Mouse (Mus musculus) kidney, adult 2 months (tissue): ENCODE results near the gene Nomo1. TPM values are rescaled to one million over a fixed set of nuclear protein-coding genes. Genes with fewer than 3 reads are reported as not detected.
A peak's percentile ranks its signal among the peaks of the same experiment; 100 is the strongest.

ENCODE experiments used
- DNase-seq: peaks from one replicate; pipeline ENCODE4 v3.0.0; 2021
- H3K27ac ChIP-seq: fragments of 200-500 bp; 2 replicates; pipeline ENCODE4 v1.5.1; 2012; ENCODE audit warnings: low read depth, low read length, control low read depth, inconsistent platforms; ENCODE audit not compliant: insufficient read depth
- H3K27me3 ChIP-seq: fragments of 200-500 bp; replicated peaks from 2 replicates; pipeline ENCODE4 v1.6.1; 2012; ENCODE audit warnings: mild to moderate bottlenecking, moderate library complexity, low read length, inconsistent platforms; ENCODE audit not compliant: control insufficient read depth, insufficient read depth
- H3K36me3 ChIP-seq: fragments of 200-500 bp; 2 replicates; pipeline ENCODE4 v1.6.1; 2012; ENCODE audit warnings: mild to moderate bottlenecking, moderate library complexity, low read length, inconsistent platforms; ENCODE audit not compliant: control insufficient read depth, insufficient read depth
- H3K4me1 ChIP-seq: fragments of 200-500 bp; 2 replicates; pipeline ENCODE4 v1.6.1; 2011; ENCODE audit warnings: low read length; ENCODE audit not compliant: control insufficient read depth, insufficient read depth
- H3K4me3 ChIP-seq: fragments of 200-500 bp; 2 replicates; pipeline ENCODE4 v1.5.1; 2011; ENCODE audit warnings: mild to moderate bottlenecking, low read depth, low read length, control low read depth; ENCODE audit not compliant: insufficient read depth
- CTCF ChIP-seq: fragments of 200-500 bp; conservative IDR thresholded peaks from 2 replicates; pipeline ENCODE4 v1.5.1; 2011; ENCODE audit warnings: low read depth, mild to moderate bottlenecking, control low read depth, low read length, moderate library complexity, mixed read lengths; ENCODE audit not compliant: insufficient read depth, insufficient read length
- POLR2A ChIP-seq: fragments of 200-500 bp; IDR thresholded peaks from one replicate; pipeline ENCODE4 v1.6.1; 2011; ENCODE audit warnings: low read depth, low read length, control low read depth
- WGBS: fragments of 180-500 bp; shearing (Covaris S2); methylation state at CpG from one replicate; pipeline ENCODE4 v1.1.7; 2018; 5-methylcytosine and 5-hydroxymethylcytosine counted together
- polyA plus RNA-seq: library from polyadenylated mRNA; depleted of rRNA; stranded (reverse); fragments of >200 nt; gene quantifications from 2 replicates; pipeline ENCODE4 v1.2.3, GENCODE M21; 2012

The Nomo1 gene
- polyA plus RNA-seq, 1 experiment: 36.4 TPM

DNA sequence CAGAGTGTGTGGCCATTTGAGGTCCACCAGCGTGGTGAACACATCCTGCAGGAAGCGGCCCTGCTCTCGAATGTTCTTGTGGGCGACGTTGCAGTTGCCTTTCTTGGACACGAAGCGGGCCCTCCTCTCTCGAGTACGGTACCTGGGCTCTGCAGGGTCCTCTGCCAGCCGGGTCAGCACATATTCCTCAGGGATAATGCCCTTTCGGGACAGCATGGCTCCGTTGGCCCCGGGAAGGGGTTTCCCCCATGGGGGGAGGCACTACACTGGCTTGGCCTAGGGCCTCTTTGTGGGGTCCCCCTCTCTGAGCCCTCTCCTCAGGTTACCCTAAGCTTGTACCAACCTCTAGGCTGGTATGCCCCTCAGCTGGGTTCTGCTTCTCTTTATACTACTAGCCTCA is 66.2 kb downstream of the Nomo1 start:
- Histone ChIP-seq H3K4me1 (no peaks in the 10 kb centered on the region), H3K27me3 (no peaks in the 10 kb centered on the region), H3K27ac (no peak overlapping the region), H3K4me3 (no peak overlapping the region), H3K36me3 (no peaks in the 10 kb centered on the region)
- WGBS: 71% methylated on average over 13 of the region's 13 CpGs
- no peak for DNase-seq
- TF ChIP-seq POLR2A: no peak
- no peak for TF ChIP-seq CTCF

DNA sequence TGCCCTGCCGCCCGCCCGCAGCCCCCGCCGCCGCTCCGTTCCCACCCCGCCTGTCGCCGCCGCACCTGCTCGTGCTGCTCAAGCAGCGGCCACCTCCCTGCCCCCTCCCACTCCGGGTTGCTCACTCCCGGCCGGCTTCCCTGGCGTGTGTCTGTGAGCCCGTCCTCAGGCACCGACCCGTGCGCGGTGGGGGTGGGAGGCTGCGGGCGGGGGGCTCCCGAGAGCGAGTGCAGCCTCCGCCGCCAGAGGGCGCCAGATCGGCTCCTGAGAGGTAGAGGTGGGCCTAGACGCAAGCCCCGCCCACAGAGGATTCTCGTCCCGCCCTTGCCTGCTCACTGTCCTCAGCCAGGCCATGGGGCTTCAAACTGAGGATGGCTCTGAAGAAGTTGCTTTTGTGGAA is 67.1 kb downstream of the Nomo1 start, which contains the start of gene Kcnj11:
TSS of gene Kcnj11 (minus strand) at position 202 of the 400 bp plus-strand sequence.
- TF ChIP-seq CTCF: peak; percentile 52; the same call in 1 of the 2 replicates
- TF ChIP-seq POLR2A: no peak
- DNase-seq: peak; percentile 71
- H3K4me3 ChIP-seq: peak within 1 kb of the TSS; percentile 48
- no peaks in the 10 kb centered on the region for H3K36me3 ChIP-seq
- H3K27me3 ChIP-seq: no peaks in the 10 kb centered on the region
- under 1% methylated on average over 34 of the region's 34 CpGs for WGBS
- H3K27ac ChIP-seq: no peak within 1 kb of the TSS
- H3K4me1 ChIP-seq: no peaks in the 10 kb centered on the region

DNA sequence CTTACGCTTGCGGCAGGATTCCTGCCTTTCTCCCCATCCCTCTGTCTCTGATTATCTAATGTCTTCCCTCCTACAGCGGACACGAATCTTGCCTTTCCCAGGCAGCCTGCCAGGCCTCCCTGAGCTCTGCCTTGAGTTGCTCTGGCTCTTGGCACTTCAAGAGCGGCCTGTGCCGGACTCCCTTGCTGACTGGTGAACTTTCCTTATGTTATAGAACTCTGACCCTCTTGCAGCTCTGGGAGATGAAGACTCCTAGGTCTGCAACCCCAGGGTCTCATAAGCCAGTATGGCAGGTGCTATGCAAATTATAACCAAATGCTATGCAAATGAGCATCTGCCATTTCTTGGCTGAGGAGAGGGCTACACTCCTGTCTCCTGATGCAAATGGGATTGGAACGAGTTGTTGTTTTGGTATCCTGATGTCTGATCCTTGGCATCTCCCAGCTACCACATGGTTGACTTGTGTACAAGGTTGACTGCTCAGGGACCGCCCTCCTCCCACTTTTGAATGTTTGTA is 69.6 kb downstream of the Nomo1 start:
- no peak for DNase-seq
- Histone ChIP-seq H3K36me3 (no peaks in the 10 kb centered on the region), H3K4me3 (no peak overlapping the region), H3K27me3 (no peaks in the 10 kb centered on the region), H3K4me1 (no peaks in the 10 kb centered on the region), H3K27ac (no peak overlapping the region)
- no peak for TF ChIP-seq POLR2A
- TF ChIP-seq CTCF: no peak
- WGBS: 69% methylated on average over 8 of the region's 8 CpGs

- Histone ChIP-seq H3K36me3 (no peaks in the 10 kb centered on the region), H3K27me3 (no peaks in the 10 kb centered on the region), H3K27ac (no peak overlapping the region), H3K4me1 (no peaks in the 10 kb centered on the region), H3K4me3 (no peak overlapping the region)
- WGBS: 71% methylated on average over 8 of the region's 8 CpGs
- TF ChIP-seq CTCF (no peak), POLR2A (no peak)
- no peak for DNase-seq
Observed at GRCm38 (mm10) chr7:46103771-46104170, 70.3 kb downstream of the Nomo1 start.

DNA sequence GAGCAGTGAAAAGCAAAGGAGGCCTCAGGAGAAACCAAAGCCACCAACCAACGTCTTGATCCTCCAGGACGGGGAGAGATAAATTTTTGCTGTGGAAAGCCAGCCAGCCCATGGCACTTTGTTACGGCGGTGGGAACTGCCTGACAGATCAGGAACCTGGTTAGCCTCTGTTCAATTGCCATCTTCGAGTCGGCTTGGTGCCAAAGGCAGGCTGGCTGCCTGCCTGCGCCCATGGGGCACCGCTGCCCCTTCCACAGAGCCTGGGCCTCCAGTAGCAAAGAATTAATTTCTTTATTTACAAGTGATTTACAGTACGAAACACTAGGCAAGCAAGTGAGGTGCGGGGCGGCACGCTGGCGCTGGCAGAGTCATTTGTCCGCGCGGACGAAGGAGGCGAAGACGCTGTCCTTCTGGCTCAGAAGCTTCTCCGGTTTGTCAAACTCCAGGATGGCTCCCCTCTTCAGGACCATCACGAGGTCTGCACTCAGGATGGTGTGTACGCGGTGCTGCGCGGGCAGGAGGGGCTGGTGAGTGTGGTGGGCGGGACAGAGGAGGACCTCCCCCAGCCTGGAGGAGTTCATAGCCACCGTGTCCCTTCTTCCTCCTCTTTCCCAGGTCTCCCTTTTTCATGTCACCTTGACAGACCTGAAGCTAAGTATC is 70.9 kb downstream of the Nomo1 start:
- no peaks in the 10 kb centered on the region for H3K27me3 ChIP-seq
- TF ChIP-seq CTCF (no peak), POLR2A (no peak)
- H3K27ac ChIP-seq: no peak overlapping the region
- no peaks in the 10 kb centered on the region for H3K36me3 ChIP-seq
- 65% methylated on average over 27 of the region's 27 CpGs for WGBS
- H3K4me1 ChIP-seq: no peaks in the 10 kb centered on the region
- H3K4me3 ChIP-seq: no peak overlapping the region
- no peak for DNase-seq

- TF ChIP-seq POLR2A (no peak), CTCF (no peak)
- no peak overlapping the region for H3K27ac ChIP-seq
- no peaks in the 10 kb centered on the region for H3K36me3 ChIP-seq
- no peaks in the 10 kb centered on the region for H3K27me3 ChIP-seq
- 92% methylated on average over 7 of the region's 7 CpGs for WGBS
- no peaks in the 10 kb centered on the region for H3K4me1 ChIP-seq
- no peak for DNase-seq
- H3K4me3 ChIP-seq: no peak overlapping the region
Observed at GRCm38 (mm10) chr7:46105484-46105883, 72.0 kb downstream of the Nomo1 start.

DNA sequence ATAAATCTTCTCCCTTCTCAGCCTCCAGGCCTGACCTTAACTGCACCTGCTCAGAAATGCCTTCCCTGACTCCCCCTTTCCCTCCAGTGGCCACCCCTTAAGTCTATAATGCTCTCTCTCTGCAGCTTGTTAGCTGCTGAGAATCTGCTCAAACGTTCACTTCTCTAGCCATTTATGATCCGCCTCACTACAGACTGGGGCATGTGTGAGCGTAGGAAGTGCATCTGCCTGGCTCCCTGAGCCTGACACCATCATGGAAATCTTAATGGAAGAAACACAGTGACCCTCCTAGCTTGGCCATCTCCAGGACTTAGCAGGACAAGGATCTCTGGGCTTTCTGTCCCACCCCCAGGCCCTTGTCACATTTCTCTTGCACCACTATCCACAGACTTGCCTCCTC is 76.6 kb downstream of the Nomo1 start:
- no peak for DNase-seq
- Histone ChIP-seq H3K4me1 (no peaks in the 10 kb centered on the region), H3K4me3 (no peak overlapping the region), H3K36me3 (no peaks in the 10 kb centered on the region), H3K27ac (no peak overlapping the region), H3K27me3 (no peaks in the 10 kb centered on the region)
- 72% methylated on average over 3 of the region's 3 CpGs for WGBS
- no peak for TF ChIP-seq CTCF
- TF ChIP-seq POLR2A: no peak
